Mouse (Mus musculus) lung, adult 18-20 months (tissue): ENCODE results near the gene Dazap2.
"Not testable (repeated sequence)": the region's sequence is repeated elsewhere in the genome, so short reads cannot be mapped to it uniquely, and the experiment has no call there.

Experiments used
- DNase-seq, 2 experiments: peaks; one replicate each; pipeline ENCODE4 v3.0.0; 2022; ENCODE audit warnings: mixed read lengths in 2 of 2

The Dazap2 gene

GRCm38 (mm10) chr15:100612432-100612831 is 2.7 kb upstream of the Dazap2 start:
- no peak for DNase-seq

GRCm38 (mm10) chr15:100613584-100613983 is 1.6 kb upstream of the Dazap2 start:
- peak; percentile 75 to 81 for DNase-seq

GRCm38 (mm10) chr15:100614218-100614995 is 742 bp upstream of the Dazap2 start:
- no peak for DNase-seq

- peak; percentile 86 to 90 for DNase-seq
Measured at GRCm38 (mm10) chr15:100615825-100616220, 674 bp downstream of the Dazap2 start.

- DNase-seq: no peak
Measured at GRCm38 (mm10) chr15:100616221-100616620, 1.1 kb downstream of the Dazap2 start.

- no peak for DNase-seq
Measured at GRCm38 (mm10) chr15:100619200-100619599, 4.1 kb downstream of the Dazap2 start.

- not testable (repeated sequence) for DNase-seq
Measured at GRCm38 (mm10) chr15:100621671-100622070, 6.5 kb downstream of the Dazap2 start.

- peak in 1 of 2 experiments; percentile 46 for DNase-seq
Measured at GRCm38 (mm10) chr15:100622164-100622563, 7.0 kb downstream of the Dazap2 start.

GRCm38 (mm10) chr15:100623754-100624153 is 8.6 kb downstream of the Dazap2 start:
- no peak for DNase-seq

- DNase-seq: no peak
Measured at GRCm38 (mm10) chr15:100624435-100624834, 9.3 kb downstream of the Dazap2 start.

GRCm38 (mm10) chr15:100627287-100627686 is 12.1 kb downstream of the Dazap2 start:
- DNase-seq: no peak

- DNase-seq: peak in 1 of 2 experiments; percentile 48
Measured at GRCm38 (mm10) chr15:100627774-100628370, 12.7 kb downstream of the Dazap2 start.

GRCm38 (mm10) chr15:100628797-100629196 is 13.6 kb downstream of the Dazap2 start:
- DNase-seq: peak in 1 of 2 experiments; percentile 61

- DNase-seq: no peak
Measured at GRCm38 (mm10) chr15:100630126-100630525, 15.0 kb downstream of the Dazap2 start.

GRCm38 (mm10) chr15:100631454-100632170 is 16.5 kb downstream of the Dazap2 start:
- DNase-seq: peak in 1 of 2 experiments; percentile 41

- DNase-seq: peak in 1 of 2 experiments; percentile 28
Measured at GRCm38 (mm10) chr15:100632323-100632722, 17.2 kb downstream of the Dazap2 start.

- peak; percentile 30 to 46 for DNase-seq
Measured at GRCm38 (mm10) chr15:100633341-100633740, 18.2 kb downstream of the Dazap2 start.

- DNase-seq: no peak
Measured at GRCm38 (mm10) chr15:100635239-100635638, 20.1 kb downstream of the Dazap2 start.

GRCm38 (mm10) chr15:100635851-100636645 is 20.9 kb downstream of the Dazap2 start:
- DNase-seq: no peak

GRCm38 (mm10) chr15:100636700-100637501 is 21.8 kb downstream of the Dazap2 start, which contains the start of gene Smagp:
TSS of gene Smagp (minus strand) at chr15:100636940.
- DNase-seq: peak; percentile 62 to 75

- DNase-seq: peak; percentile 54 to 56
Measured at GRCm38 (mm10) chr15:100637661-100638060, 22.5 kb downstream of the Dazap2 start.
